Mouse (Mus musculus) gastrocnemius, adult 2 months (tissue): Measurements from ENCODE around the gene Snx29. TPM values are rescaled to one million over a fixed set of nuclear protein-coding genes. Genes with fewer than 3 reads are reported as not detected.
A peak's percentile ranks its signal among the peaks of the same experiment; 100 is the strongest.

Experiments
- DNase-seq: peaks from one replicate; pipeline ENCODE4 v3.0.0; 2022
- H3K27ac ChIP-seq: fragments of 200-600 bp; 2 replicates; pipeline ENCODE4 v1.8.1; 2022; ENCODE audit warnings: mild to moderate bottlenecking
- H3K4me3 ChIP-seq: fragments of 200-600 bp; 2 replicates; pipeline ENCODE4 v1.8.1; 2022; ENCODE audit warnings: mild to moderate bottlenecking, moderate library complexity
- CTCF ChIP-seq: fragments of 200-600 bp; IDR thresholded peaks from 2 replicates; pipeline ENCODE4 v1.8.1; 2022; ENCODE audit warnings: antibody characterized with exemption, mild to moderate bottlenecking, moderate library complexity
- intact Hi-C: fragments of 180-260 bp; cut with DNase I; formaldehyde crosslinking; loops from one replicate; pipeline ENCODE4 v1.15.1; 2025
- total RNA-seq, 2 experiments: library from RNA; stranded (reverse); gene quantifications; 2 replicates each; pipeline ENCODE4 v1.2.3; 2021

Snx29 gene
- total RNA-seq, 2 experiments from 2014 or later, result 9.6 to 11.6 TPM

DNA sequence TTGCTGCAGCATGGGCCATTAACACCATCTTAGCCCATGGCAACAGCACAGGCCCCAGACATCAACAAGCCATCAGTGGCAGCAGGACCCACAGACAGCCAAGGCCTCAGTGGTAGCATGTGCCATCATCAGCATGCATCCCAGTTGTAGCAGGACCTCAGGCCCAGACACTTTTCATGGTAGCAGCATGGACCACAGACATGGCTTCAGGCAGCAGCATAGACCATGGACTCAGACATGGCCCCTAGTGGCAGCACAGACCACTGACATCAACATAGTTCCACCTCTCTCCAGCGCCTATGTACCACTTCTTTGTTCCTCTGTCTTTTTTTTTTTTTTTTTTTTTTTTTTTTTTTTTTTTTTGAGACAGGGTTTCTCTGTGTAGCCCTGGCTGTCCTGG, 299.0 kb downstream of the Snx29 start:
- no peak for DNase-seq

GRCm38 (mm10) chr16:11623032-11623431, 300.3 kb downstream of the Snx29 start:
- Histone ChIP-seq H3K27ac (no peak overlapping the region), H3K4me3 (no peak overlapping the region)
- TF ChIP-seq CTCF, result no peak
- no peak for DNase-seq
- intact Hi-C loops, result no loop called here

More for the DNA sequence above, 299.0 kb downstream of the Snx29 start:
- intact Hi-C loops, result no loop called here
- no peak for TF ChIP-seq CTCF
- Histone ChIP-seq H3K27ac (no peak overlapping the region), H3K4me3 (no peak overlapping the region)

GRCm38 (mm10) chr16:11624121-11624520, 301.4 kb downstream of the Snx29 start:
- Histone ChIP-seq H3K27ac (no peak overlapping the region), H3K4me3 (no peak overlapping the region)
- TF ChIP-seq CTCF, result no peak
- intact Hi-C loops, result no loop called here
- no peak for DNase-seq

DNA sequence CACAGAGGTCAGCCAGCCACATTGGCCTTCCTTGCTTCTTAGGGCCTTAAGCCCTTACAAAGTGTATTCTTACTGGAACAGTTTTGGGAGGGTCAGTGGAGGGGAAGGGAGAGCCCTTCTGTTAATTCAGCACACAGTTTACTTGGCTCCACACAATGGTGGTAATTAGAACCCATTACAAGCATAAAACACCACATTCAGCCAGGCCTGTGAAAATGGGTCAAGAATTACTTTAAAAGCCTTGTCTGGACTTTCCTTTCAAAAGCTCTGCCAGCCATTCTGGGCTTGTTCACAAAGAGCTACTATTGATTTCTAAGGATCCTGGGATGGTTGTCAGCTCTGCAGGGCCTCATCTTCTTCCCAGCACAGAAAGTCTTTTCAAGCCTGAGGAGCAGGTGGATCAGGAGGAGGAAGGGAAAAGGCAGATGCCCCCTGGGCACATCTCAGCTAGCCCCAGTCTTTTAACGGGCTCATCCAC, 303.3 kb downstream of the Snx29 start:
- no peak for TF ChIP-seq CTCF
- DNase-seq, result no peak
- intact Hi-C loops, result no loop called here
- Histone ChIP-seq H3K4me3 (no peak overlapping the region), H3K27ac (no peak overlapping the region)

- intact Hi-C loops, result no loop called here
- TF ChIP-seq CTCF, result no peak
- Histone ChIP-seq H3K27ac (no peak overlapping the region), H3K4me3 (no peak overlapping the region)
- no peak for DNase-seq
These were observed 303.9 kb downstream of the Snx29 start for GRCm38 (mm10) chr16:11626616-11627015.

DNA sequence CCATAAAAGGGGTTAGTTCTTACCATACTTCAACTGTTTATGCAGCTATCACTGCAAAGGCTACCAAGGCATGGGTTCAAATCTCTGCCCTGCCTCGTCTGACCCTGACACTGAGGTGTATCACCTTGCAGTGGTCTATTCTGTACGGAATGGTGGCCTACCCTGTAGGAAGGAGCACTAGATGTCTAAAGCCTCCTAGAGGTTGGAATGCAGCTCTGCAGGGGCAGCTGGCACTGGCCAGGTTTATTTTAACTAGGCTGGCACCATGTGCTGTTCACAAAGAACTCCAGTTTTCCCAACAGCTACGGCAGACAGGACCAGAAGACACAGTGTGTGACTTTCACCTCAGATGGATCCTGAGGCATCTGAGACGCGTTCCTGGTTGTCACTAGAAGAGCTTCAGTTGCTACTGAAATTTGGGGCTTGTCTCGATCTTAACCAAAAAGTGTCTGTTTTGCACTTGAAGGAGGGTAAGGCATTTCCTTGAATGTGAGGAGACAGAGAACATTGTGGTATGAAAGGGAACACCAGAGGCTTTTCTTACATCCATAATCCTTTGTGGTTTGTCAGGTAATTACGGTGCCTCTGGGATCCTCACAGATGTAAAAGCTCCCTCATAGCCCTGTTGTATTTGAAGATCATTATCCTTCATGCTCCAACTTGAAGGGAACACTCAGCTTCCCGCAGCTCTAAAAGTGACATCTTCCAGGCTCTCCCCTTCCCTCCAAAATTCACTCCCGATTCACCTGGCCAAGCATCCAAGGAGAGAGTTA, 305.3 kb downstream of the Snx29 start:
- peak; percentile 54 for TF ChIP-seq CTCF
- DNase-seq, result no peak
- intact Hi-C loops, result no loop called here
- no peak overlapping the region for H3K27ac ChIP-seq
- H3K4me3 ChIP-seq, result no peak overlapping the region

DNA sequence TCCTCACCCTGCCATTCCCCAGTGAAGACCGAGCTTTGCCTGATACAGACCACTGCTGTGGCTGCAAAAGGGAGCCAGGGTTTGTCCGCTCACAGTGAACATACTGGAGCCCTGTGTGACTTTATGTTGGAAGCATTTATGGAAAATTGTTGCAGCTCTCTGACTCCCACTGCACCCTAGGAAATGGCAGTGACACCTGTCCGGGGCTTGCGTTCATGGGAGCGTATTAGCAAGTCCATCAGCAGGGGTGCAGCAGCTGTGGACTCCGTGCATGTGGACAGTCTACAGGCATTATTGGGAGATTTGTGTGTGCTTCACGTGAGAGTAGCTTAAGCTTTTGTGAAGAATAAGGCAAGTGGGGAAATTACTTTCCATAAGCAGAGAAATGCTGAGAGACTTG, 307.0 kb downstream of the Snx29 start:
- DNase-seq, result no peak
- intact Hi-C loops, result no loop called here
- H3K4me3 ChIP-seq, result no peak overlapping the region
- no peak overlapping the region for H3K27ac ChIP-seq
- TF ChIP-seq CTCF, result no peak

DNA sequence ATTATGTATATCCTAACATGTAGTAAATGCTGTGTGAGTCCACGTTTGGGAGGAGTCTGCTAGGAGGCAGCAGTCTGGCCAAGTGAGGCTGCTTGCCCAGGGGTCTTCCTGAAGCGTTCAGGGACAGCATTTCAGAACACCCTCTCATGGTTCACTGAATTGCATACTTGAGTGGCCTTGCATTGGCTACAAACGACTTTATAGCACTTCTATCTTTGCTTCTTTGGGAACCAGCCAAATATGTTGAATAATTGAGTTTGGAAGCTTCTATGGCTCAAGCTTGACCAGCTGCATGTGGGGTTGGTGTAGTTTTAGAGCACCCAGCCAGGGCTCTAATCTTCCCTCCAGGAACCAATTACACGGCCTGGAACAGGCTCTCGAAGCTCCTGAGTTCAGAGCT, 307.8 kb downstream of the Snx29 start:
- Histone ChIP-seq H3K27ac (no peak overlapping the region), H3K4me3 (no peak overlapping the region)
- no peak for DNase-seq
- intact Hi-C loops, result no loop called here
- TF ChIP-seq CTCF, result no peak

DNA sequence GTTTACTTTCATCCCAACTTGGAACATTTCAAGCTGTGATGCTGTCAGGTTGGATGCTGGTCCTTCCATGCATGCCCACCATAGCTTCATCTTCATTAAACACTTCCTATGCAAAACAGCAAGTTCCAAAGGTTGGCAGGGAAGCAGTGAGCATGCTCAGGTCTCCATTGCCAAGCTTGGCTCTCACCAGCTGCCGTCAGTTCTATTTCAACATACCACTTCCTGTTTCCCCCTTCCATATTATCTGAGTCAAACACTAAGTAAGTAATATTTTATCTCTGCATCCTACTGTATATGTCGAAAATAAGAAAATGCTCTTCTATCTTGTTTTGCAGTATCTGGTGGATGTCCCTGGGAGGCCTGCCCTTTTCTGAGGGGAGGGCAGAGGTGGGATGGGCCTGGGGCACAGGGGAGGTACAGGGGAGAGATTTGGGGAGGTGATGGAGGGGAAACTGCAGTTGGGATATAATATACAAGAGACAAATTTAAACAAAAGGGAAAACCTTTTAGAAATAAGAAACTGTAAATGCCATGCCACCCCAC, 309.6 kb downstream of the Snx29 start:
- DNase-seq, result no peak
- TF ChIP-seq CTCF, result no peak
- Histone ChIP-seq H3K4me3 (no peak overlapping the region), H3K27ac (no peak overlapping the region)
- intact Hi-C loops, result no loop called here

DNA sequence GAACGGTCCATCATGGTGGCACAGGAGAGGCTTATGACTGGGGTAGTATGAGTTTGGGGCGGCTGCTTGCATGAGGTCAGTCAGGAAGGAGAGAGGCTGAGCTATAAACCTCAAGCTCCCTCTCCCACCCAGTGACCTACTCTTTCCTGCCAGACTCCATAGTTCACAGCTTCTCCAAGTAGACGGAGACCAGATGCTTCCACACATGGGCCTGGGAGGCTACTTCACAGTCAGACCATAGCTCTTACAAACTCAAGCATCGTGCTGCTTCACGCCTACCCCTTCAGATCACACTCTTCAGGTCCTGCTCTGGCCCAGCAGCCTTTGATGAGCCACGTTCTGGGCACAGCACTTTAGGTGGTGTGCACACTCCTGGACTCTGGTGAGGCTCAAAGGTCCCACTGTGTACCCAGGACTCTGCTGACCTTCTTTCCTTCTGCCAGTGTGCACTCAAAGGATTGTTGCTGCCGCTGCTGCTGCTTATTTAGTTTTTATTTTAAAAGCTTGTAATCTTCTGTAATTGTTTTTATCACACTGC, 313.6 kb downstream of the Snx29 start:
- intact Hi-C loops, result no loop called here
- Histone ChIP-seq H3K27ac (no peak overlapping the region), H3K4me3 (no peak overlapping the region)
- TF ChIP-seq CTCF, result no peak
- DNase-seq, result no peak

- intact Hi-C loops, result no loop called here
- no peak for TF ChIP-seq CTCF
- no peak overlapping the region for H3K27ac ChIP-seq
- no peak for DNase-seq
- H3K4me3 ChIP-seq, result no peak overlapping the region
These were observed 314.2 kb downstream of the Snx29 start for GRCm38 (mm10) chr16:11636902-11637301.

- Histone ChIP-seq H3K27ac (no peak overlapping the region), H3K4me3 (no peak overlapping the region)
- DNase-seq, result no peak
- intact Hi-C loops, result no loop called here
- TF ChIP-seq CTCF, result no peak
These were observed 315.1 kb downstream of the Snx29 start for GRCm38 (mm10) chr16:11637794-11638193.

DNA sequence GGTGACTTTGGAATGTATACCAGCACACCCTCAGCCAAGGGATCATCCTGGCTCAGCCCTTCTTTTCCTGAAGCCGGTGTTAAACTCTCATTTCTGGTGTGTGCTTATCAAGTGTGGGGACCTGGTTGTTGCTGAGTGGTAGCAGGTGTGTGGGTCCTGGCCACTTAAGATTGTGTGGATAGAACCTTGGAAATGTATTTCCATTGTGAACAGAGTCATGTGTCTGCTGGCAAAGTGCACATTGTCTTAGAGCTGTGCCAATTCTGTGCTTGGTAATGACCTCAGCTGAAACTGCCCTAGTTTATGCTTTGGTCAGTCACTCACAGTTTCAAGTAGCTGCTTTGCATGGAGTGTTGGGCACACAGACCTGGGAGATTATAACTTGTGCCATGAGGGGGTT, 316.0 kb downstream of the Snx29 start:
- no peak overlapping the region for H3K27ac ChIP-seq
- no peak for DNase-seq
- TF ChIP-seq CTCF, result no peak
- no peak overlapping the region for H3K4me3 ChIP-seq
- intact Hi-C loops, result no loop called here
